Mouse (Mus musculus) lung, postnatal 25 days (tissue): ENCODE data around the gene Otx2.
"Not testable (repeated sequence)": the region's sequence is repeated elsewhere in the genome, so short reads cannot be mapped to it uniquely, and the experiment has no call there.

ENCODE experiments used
- DNase-seq: peaks from one replicate; pipeline ENCODE4 v3.0.0; 2022; ENCODE audit warnings: low spot score

The Otx2 gene

GRCm38 (mm10) chr14:48653676-48654510 is 19.7 kb downstream of the Otx2 start:
- DNase-seq: no peak

DNA sequence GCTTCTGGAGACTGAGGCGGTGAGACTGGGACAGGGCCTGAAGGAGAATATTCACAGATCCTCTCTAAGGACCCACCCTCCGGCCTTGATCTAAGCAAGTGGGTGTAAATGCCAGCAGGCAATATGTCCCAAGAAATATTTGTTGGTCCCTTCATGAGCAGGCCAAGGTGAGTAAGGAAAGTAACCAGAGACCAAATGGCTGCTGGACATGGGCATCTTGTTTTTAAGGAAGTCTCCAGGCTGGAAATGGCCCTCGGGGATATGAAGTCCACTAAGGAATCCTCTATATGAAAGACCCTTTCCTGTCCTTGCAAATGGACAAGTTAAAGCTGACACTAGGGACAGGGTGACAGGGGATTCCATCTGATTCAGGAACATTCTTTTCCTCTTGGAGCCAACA is 20.5 kb downstream of the Otx2 start:
- no peak for DNase-seq

DNA sequence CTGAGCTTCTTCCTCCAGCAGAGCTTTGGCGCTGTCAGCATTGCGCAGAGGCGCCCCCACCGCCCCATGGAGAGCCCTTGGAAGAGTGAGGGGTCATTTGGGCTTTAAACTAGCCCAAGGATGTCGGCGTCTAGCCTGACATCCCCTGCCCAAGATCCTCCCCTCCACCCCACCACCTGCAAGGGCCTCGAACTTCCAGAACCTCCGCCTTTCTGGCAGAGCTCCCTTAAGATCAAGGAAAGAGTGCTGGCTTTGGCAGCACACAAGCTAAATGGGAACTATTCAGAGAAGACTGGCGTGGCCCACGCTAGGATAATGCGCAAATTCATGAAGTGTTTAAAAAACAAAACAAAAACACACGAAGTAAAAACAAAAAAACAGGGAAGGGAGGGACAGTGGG is 21.4 kb downstream of the Otx2 start:
- DNase-seq: no peak

GRCm38 (mm10) chr14:48651471-48652211 is 22.0 kb downstream of the Otx2 start:
- no peak for DNase-seq

- no peak for DNase-seq
Measured at GRCm38 (mm10) chr14:48641462-48642395, 31.9 kb downstream of the Otx2 start.

- DNase-seq: no peak
Measured at GRCm38 (mm10) chr14:48633141-48633540, 40.5 kb downstream of the Otx2 start.

DNA sequence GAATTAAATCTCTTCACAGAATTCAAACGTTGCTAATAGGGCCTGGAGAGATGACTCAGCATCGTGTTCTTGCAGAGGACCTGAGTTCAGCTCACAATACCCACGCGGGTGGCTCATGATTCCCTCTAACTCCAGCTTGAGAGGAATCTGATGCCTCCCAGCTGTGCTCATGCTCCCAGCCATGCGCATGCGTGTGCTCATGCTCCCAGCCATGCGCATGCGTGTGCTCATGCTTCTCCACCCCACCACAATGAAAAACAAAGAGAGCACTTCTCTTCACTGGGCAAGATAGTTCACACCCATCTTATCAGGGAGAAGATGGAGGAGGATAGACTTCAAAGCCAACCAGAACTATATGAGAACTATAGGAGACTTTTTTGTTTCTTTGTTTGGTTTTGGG is 41.3 kb downstream of the Otx2 start:
- DNase-seq: no peak

DNA sequence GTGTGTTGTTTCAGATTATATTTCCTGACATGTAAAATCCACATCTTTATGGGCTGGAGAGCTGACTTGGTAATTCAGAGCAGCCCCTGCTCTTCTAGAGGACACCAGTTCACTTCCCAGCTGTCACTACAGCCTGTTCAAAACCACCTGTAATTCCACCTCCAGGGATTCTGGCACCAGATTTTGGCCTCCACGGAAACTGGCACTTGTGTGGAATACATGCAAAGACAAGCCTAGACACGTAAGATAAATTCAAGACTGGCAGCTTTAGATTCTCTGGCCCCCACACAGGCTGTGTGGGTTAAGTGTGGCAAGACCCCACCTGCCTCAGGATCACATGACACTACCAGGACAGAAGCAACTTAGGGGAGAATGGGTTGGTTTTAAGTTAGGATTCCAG is 42.1 kb downstream of the Otx2 start:
- DNase-seq: no peak

DNA sequence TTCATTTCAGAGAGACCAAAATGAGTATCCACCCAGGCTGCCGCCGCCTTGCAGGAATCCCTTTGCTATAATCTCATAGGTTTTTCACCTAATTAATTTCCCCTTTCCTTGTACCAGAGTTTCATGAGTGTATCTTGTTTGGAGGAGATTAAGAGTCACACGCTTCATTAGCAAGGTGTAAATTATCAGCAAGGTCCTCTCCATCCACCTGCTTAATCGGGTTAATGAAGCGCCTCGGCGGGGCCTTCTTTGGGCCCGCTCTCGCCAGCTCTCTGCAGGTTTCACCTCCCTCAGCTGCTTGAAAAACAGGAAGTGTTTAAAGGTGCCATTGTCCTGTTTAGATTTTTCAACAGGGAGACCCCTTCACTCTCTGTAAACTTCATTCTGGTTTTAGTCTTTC is 44.2 kb downstream of the Otx2 start:
- DNase-seq: no peak

DNA sequence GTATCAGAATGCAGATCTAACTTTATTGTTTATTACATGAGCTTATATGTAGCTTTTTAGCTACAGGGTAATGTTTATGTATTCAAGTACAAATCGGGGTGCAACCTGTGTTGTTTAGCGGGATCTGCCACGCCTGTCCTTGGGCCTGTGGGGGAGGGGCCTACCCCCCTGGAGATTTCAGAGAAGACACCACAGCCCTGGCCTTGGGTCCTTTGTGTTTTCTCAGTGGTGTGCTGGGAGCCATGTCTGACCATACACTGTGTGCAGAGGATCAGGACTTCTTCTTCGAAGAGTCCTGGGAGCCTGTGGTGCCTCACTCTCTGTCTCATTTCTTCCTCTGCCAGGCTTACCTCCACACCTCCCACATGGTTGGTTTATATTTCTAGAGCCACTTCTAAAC is 47.3 kb downstream of the Otx2 start:
- DNase-seq: no peak

DNA sequence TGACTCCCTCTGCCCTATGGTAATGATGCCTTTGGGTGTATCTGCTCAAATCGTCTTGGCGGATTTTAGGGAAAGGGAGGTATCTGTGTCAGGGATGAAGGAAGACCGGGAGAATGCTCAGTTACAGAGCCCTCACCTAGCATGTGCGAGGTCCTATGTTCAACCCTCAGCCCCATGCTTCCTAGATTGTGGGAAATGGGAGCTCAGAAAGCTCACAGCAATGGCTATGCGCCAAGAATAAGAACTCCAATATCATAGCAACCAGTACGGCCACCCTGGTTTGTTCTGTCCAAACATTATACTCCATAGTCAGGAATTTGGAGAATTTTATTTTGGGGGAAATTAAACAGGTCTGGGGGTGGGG is 48.3 kb downstream of the Otx2 start:
- no peak for DNase-seq

GRCm38 (mm10) chr14:48624596-48625330 is 48.9 kb downstream of the Otx2 start:
- DNase-seq: no peak

DNA sequence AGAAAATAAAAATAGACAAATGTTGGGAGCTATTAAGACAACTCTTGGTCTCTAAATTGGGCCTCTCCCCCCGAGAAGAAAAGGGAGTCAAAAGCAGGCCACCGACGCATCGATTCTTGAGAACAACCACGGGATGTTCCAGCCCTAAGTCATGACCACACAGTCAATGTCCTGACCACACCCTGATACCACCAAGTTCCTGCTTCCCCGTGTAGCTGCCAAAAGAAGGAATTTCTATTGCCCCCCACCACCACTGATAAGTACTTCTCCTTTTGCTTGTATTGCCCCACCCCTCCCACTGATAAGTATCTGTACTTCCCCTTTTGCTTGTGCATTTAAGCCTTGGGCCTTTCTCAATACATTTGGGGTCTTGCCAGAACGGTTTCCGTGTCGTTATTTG is 50.9 kb downstream of the Otx2 start:
- DNase-seq: not testable (repeated sequence)

- DNase-seq: no peak
Measured at GRCm38 (mm10) chr14:48616361-48616760, 57.3 kb downstream of the Otx2 start.

DNA sequence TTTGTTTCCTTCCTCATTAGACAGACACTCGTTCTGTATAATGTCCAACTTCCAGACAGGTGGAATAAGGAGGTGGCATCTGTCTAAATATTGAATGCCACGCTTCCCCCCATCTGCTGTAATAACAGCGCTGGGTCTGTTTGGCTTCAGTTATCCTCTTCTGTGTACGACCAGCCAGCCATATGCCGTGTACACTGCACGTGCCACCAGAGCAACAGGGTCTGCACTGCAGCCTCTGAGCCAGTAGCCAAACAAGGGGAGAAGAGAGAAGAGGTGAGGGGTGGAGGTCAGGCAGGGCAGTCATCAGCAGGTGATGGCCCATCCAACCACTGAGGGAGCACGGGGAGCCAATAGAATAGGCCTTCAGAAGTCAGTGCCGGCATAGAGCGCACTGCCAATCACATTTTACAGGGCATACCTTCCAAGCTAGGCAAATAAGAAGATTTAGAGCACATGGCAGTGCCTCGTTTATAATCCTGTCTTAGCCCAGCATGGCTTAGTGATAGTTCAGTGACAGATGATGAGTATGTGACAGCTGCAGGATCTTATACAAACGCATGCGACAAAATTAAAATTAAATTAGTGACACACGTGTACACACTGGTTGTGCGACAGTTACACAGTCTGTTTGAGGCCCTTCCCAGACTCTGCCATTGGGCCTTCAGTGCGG is 64.8 kb downstream of the Otx2 start:
- no peak for DNase-seq
